Mouse (Mus musculus): ENCODE data around the gene Ano6.

Ano6 gene

DNA sequence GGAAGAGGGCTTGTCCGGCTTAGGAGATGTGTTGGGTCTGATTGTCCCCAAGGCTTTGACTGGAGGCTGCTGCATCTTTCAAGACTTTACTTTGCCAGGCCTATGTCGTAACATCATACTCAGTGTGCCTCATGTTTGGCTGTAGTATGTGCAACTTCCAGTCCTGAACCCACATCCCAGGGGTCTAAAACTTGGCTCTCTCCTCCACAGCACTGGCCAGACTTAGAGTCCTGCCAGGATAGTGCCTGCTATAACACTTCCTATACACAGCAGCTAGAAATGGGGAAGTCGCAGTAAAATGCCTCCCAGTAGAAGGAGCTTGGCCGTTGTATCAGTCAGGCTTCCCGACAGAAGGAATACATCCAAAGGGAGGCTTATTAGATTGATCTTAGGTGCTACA is 21.9 kb upstream of the Ano6 start:
- no peak for DNase-seq

DNA sequence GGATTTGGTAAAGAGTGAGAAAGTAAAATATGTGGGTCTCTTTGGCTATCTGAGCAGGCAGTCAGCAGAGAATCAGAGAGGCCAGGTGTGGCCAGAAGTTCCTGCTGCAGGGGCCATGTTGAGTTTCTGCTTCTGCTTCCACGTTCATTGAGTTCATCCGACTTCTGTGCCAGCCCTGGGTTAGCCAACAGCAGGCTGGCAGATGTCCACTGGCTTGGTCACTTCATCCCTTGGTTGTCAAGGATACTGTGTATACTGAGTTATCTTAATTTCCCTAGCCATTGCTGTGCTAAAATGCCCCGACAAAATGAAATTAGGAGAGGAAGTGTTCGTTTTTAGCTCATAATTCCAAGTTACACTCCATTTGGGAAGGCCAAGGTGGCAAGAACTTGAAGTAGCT is 21.1 kb upstream of the Ano6 start:
- DNase-seq = no peak

DNA sequence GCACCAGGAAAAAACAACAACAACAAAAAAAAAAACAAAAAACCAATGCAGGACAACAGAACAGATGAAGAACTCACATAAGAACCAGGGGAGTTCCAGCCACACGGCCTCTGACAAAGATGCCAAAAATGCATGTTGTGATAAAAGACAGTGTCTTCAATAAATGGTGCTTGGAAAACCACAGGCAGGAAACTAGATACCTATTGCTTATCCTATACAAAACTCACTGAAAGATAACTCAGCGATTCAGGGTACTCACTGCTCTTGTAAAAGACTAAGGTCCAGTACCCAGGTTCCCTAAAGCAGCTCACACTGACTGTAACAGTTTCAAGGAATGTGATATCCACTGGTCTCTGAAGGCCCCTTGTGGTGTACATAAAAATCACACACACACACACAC is 20.3 kb upstream of the Ano6 start:
- DNase-seq = no peak

- no peak for DNase-seq
Observed at GRCm38 (mm10) chr15:95772374-95772773, 18.3 kb upstream of the Ano6 start.

- DNase-seq = no peak
Observed at GRCm38 (mm10) chr15:95772861-95773836, 17.5 kb upstream of the Ano6 start.

- DNase-seq = no peak
Observed at GRCm38 (mm10) chr15:95774197-95774596, 16.4 kb upstream of the Ano6 start.

DNA sequence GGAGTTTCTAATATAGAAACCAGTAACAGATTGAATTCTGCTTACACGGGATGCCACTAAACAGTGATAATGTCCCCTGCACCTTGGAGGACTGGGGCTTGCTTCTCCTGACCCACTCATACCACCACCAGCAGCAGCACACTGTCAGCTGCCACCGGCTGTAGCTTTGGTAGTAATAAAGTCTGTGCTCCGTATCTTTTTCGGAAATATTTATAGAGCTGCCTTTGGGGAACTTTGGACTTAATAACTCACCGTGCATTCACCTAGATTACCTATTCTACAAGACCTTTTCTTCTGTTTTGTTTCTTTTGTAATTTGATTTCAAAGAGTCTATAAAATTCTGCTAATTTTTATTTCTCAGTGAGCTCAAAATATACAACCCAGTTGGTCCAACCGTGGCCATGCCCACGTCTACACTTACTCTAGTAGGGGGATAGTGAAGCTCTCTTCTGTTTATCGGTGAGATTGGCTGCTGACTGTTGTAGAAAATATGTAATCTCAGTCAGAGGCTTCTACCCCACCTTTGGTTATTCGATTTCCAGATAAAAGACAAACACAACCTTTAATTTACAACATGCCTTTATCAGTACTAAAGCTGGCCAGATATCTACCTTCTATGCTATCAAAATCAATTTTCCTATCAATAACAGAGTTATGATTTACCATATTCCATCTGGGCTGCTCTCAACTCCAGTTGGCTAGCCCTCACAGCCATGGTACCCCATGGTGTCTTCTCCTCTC is 15.8 kb upstream of the Ano6 start:
- no peak for DNase-seq

DNA sequence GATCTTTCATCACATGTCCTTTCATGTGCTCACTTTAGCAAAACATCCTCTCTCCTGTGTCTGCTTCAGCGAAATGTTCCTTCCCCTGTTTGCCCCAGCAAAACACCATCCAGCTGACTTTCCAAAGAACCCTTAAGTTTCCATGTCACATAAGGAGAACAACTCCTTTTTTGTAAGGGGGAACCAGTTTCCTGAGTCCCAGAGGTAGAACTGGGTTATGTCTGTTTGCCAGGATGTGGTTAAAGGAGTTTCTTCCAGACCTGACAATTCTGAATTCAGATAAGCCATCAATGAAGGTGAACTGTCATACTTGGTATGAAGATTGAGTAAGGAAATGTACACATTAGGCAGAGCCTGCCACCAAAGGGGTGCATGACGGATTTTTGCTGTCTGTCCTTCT is 12.9 kb upstream of the Ano6 start:
- DNase-seq = no peak

- no peak for DNase-seq
Observed at GRCm38 (mm10) chr15:95778710-95779109, 11.9 kb upstream of the Ano6 start.

GRCm38 (mm10) chr15:95786624-95787023 is 4.0 kb upstream of the Ano6 start:
- no peak for DNase-seq

- DNase-seq = no peak
Observed at GRCm38 (mm10) chr15:95787578-95787977, 3.1 kb upstream of the Ano6 start.

DNA sequence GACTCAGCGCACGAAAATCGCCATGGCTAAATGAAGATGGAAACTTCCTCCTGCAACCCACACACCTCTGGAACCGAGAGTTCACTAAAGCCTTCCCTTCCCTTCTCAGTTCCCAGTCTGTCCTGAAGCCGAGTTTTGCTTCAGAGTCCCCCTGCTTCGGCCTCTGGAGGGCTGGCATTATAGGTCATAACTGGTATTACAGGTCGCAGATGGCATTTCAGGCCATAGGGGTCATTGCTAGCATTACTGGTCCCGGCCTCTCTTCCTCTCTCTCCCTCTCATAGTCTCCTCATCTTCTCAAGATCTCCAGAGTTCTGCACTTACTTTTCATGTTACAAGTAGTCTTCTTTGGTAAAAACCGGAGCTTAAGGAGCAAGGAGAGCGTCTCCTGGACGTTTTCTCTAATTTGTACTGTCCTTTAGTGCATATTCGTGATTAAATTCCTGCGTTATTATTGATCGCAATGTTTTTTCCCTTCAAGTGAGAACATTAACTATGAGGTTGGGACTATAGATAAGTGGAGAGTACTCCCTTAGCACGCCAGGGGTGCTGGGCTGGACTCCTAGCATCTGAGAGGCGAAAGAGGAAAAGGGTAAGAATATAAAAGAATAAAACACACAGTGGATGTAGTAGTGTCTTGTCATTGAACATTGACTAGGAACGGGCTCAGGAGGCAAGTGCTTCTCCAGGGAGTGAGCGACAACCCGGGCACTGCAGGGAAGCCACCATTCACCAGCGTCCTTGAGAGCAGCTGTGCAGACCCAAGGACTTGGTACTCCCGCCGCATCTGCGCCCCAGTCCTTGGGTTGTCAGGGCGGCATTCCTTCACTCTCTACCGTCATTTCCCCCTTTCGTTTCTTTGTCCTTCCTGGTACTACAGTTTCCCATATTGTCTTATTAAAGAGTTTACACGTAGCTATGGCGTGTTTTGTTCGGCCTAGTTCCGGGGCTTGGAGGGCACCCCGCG is 798 bp upstream of the Ano6 start:
- no peak for DNase-seq

DNA sequence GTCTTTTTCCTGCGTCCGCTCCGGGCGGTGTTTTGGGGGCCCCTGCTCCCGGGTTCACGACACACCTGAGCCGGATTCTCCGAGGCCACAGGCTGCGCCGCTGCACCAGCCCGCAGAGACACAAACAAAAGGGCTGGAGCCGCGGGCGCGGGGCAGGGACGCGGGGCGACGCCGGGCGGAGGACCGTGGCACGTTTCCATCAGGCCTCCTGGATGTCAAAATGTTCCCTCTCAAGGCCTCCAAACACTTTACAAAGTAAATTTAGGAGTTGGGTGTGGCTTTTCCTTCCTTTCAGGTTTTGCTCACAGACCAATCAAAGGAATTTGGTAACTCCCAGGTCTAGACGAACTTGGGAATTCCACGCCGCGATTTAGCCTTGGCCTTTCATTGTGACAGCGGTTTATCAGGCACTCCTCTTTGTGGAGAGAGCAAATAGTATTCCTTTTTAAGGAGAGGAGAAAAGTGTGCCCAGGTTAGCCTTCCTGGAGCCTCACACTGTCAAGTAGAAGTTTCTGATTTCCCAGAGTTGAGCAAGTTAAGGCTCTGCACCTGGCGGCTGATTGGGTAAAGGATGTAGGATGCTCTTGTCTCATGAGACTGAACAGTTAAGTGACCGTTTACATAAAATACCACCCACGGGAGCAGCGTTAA is 623 bp downstream of the Ano6 start:
- DNase-seq = no peak

- DNase-seq = no peak
Observed at GRCm38 (mm10) chr15:95791855-95792254, 1.2 kb downstream of the Ano6 start.

- no peak for DNase-seq
Observed at GRCm38 (mm10) chr15:95792261-95793260, 1.9 kb downstream of the Ano6 start.

DNA sequence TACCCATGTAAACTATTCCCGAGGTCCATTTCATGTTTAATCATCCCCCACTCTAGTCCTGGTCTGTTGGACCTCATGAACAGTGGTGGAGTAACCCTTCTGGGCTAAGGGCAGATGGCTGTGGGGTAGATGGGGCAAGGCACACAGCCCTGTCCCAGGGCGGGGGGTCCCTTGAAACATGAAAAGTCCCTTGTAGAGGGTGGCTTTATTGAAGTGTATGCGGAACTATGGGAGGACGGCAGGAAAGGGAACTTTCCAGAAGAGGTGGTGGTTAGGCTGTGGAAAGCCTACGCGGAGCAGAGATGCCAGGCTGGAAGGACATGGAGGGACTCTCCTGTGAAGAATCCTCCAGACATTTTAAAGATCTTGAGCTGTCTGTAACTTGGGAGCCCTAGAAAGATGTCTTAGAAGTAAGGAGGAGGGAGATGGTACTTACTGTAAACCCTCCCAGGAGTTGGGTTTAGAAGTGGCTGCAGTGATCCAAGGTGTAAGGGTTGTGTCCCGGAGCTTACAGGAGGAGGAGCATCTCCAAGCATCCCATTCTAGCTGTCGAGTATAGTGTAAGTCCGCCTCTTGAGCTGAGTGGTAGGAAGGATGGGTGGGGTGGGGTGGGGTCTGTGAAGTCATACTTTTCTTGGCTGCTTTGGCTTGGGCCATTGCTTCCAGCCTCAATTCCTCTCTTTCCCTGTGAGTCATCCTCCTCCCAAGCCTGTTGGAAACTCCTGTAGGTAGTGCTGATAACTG is 3.3 kb downstream of the Ano6 start:
- no peak for DNase-seq

DNA sequence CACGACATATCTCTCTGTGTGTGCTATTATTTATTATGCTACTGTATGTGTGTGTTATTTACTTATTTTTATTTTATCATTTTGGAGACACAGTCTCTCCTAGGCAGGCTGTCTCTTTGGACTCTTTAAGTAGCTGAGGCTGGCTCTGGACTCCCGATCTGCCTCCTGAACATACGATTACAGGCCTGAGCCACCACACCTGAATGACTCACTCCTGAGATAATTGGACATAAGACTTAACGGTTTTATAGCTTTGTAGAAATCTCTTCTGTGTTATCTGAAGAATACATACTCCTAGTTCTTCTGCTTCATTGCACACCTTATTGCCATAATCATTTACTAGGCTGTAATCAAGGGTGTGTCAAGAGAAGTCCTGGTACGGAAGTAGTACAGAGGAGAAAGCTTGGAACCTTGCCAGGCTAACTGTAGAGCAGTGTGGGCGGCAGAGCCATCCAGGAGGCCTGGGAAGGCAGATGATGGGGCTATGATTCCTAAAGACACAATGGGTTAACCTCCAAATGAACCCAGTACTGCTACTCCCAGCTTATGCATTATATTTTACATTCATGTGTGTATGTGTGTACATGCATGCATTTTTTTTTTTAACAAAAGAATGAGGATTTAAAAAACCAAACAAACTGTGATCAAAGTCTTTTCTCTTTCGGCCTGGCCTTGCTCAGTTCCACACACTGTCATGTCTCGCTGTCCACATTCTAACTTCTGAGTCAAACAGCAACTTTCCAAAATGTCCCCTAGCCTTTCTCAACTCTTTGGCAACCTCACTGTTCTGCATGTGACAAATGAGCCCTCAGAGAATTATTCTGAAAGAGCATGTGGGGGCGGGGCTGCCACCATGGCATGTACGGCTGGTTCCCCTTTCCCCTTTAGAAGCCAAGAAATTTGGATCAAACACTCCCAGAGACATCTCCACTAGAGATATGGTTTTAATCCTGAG is 4.2 kb downstream of the Ano6 start:
- no peak for DNase-seq

- DNase-seq = no peak
Observed at GRCm38 (mm10) chr15:95796062-95796461, 5.4 kb downstream of the Ano6 start.
